Mouse (Mus musculus) stomach, embryonic 16.5 days (tissue): ENCODE results near the gene Ccdc142. TPM values are rescaled to one million over a fixed set of nuclear protein-coding genes. Genes with fewer than 3 reads are reported as not detected.

Experiments used
- ATAC-seq: fragments of 200-750 bp; cut with Nextera tagmentation; 2 replicates; pipeline ENCODE4 v1.8.0; 2017; ENCODE audit warnings: moderate number of reproducible peaks, moderate TSS enrichment; ENCODE audit not compliant: insufficient read depth, low FRiP score
- H3K27ac ChIP-seq: fragments of 300-500 bp; sonication (generic); 2 replicates; pipeline ENCODE4 v1.5.1; 2014; ENCODE audit warnings: low read length
- H3K27me3 ChIP-seq: fragments of 300-500 bp; sonication (generic); 2 replicates; pipeline ENCODE4 v1.6.1; 2014; ENCODE audit warnings: low read length, control low read depth, mixed read lengths; ENCODE audit not compliant: control insufficient read depth, insufficient read depth
- H3K36me3 ChIP-seq: fragments of 300-500 bp; sonication (generic); 2 replicates; pipeline ENCODE4 v1.6.1; 2014; ENCODE audit warnings: low read length; ENCODE audit not compliant: control insufficient read depth, insufficient read depth
- H3K4me1 ChIP-seq: fragments of 300-500 bp; sonication (generic); 2 replicates; pipeline ENCODE4 v1.6.1; 2014; ENCODE audit warnings: low read length, control low read depth, mixed read lengths; ENCODE audit not compliant: control insufficient read depth, insufficient read depth
- H3K4me2 ChIP-seq: fragments of 300-500 bp; sonication (generic); 2 replicates; pipeline ENCODE4 v1.6.1; 2014; ENCODE audit warnings: low read depth, low read length, mixed read lengths
- H3K4me3 ChIP-seq: fragments of 300-500 bp; sonication (generic); replicated peaks from 2 replicates; pipeline ENCODE4 v1.5.1; 2014; ENCODE audit warnings: mild to moderate bottlenecking, low read length
- H3K9ac ChIP-seq: fragments of 300-500 bp; sonication (generic); 2 replicates; pipeline ENCODE4 v1.6.1; 2014; ENCODE audit warnings: low read length
- H3K9me3 ChIP-seq: fragments of 300-500 bp; sonication (generic); replicated peaks from 2 replicates; pipeline ENCODE4 v1.6.1; 2016; ENCODE audit warnings: low read length, control low read depth; ENCODE audit not compliant: control insufficient read depth
- WGBS: fragments of 180-500 bp; shearing (Covaris S2); extraction: QIAGEN DNeasy Blood & Tissue Kit; methylation state at CpG from one replicate; pipeline ENCODE4 v1.1.7; 2014; 5-methylcytosine and 5-hydroxymethylcytosine counted together
- polyA plus RNA-seq: library from polyadenylated mRNA; unstranded; fragments of >200 nt; fragmentation: Nextera tagmentation; extraction: Ambion mirVana; gene quantifications from 2 replicates; pipeline ENCODE4 v1.2.1, GENCODE M21; 2015

Ccdc142 gene
- polyA plus RNA-seq, 1 experiment from 2014 or later: 1.5 TPM

- Histone ChIP-seq H3K27ac (peak within 1 kb of the TSS; percentile 98), H3K9me3 (no peaks in the 10 kb centered on the region), H3K4me3 (peak within 1 kb of the TSS; percentile 77), H3K27me3 (no peaks in the 10 kb centered on the region), H3K4me1 (peaks cover 42% of the 10 kb centered on the region), H3K36me3 (peaks cover 12% of the 10 kb centered on the region), H3K9ac (peak within 1 kb of the TSS; percentile 88), H3K4me2 (peak within 1 kb of the TSS; percentile 96)
- peak; percentile 95 for ATAC-seq
- WGBS: 1% methylated on average over 38 of the region's 38 CpGs
Observed at GRCm38 (mm10) chr6:83120930-83121862, 19.8 kb downstream of the Ccdc142 start, which contains the start of gene Wbp1. Gene Wbp1 (minus strand): TSS chr6:83121559.

- no peaks in the 10 kb centered on the region for H3K9me3 ChIP-seq
- peak overlapping the region; percentile 98 for H3K27ac ChIP-seq
- peak overlapping the region; percentile 96 for H3K4me2 ChIP-seq
- 1% methylated on average over 51 of the region's 52 CpGs for WGBS
- H3K36me3 ChIP-seq: peaks cover 12% of the 10 kb centered on the region
- no peaks in the 10 kb centered on the region for H3K27me3 ChIP-seq
- peaks cover 35% of the 10 kb centered on the region for H3K4me1 ChIP-seq
- peak overlapping the region; percentile 77 for H3K4me3 ChIP-seq
- ATAC-seq: peak; percentile 45; the same call in 1 of the 2 replicates
- peak overlapping the region; percentile 88 for H3K9ac ChIP-seq
Observed at GRCm38 (mm10) chr6:83121863-83122710, 20.7 kb downstream of the Ccdc142 start.

DNA sequence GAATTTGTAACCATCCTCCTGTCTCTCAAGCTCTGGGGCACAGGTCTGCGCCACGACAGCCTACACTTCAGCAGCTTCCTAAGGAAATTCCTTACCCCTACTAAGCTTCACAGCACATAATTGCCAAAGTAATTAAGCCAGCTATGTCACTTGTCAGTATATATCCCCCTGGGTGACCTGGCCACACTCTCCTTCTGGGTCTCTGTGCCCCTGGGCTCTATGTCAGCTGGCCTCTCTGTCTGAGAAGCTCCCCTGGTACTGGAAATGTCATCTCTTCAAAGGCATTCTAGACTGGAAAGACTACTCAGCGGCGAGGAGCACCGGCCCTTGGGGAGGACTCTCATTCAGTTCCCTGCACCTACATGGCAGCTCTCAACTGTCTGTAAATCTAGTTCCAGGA is 21.6 kb downstream of the Ccdc142 start:
- Histone ChIP-seq H3K4me3 (0 out of 2 replicates have a peak overlapping the region, but pooled peaks have one; percentile 3), H3K4me2 (no peak overlapping the region), H3K9ac (peak overlapping the region; percentile 35; the same call in 1 of the 2 replicates), H3K36me3 (peaks cover 9% of the 10 kb centered on the region), H3K27ac (no peak overlapping the region), H3K27me3 (no peaks in the 10 kb centered on the region), H3K4me1 (peaks cover 35% of the 10 kb centered on the region), H3K9me3 (no peaks in the 10 kb centered on the region)
- WGBS: 81% methylated on average over 5 of the region's 5 CpGs
- ATAC-seq: no peak

DNA sequence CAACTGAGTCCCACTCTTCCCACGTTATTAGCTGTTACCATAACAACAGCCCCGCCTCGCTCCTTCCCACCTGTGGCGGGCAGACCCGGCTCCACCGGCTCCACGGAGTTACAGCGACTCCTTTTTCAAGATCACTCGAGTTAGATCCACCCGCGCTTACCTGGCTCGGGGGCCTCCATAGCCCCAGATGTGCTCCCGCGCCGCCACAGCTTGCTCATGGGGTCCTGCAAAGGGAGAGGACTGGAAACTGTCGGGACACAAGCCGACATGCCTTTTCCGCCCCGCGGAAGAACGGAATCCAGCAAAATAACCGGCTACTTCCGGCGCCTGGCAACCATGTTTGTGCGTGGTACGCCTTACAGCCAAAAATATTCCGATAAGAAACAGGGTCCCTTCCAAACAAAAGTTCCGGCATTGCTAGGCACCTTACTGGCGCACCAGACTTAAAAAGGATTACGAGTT is 23.5 kb downstream of the Ccdc142 start:
- H3K9me3 ChIP-seq: no peaks in the 10 kb centered on the region
- peaks cover 29% of the 10 kb centered on the region for H3K4me1 ChIP-seq
- ATAC-seq: 0 out of 2 replicates have a peak, but pooled peaks have one; percentile 7
- peak overlapping the region; percentile 62; the same call in 1 of the 2 replicates for H3K27ac ChIP-seq
- H3K4me2 ChIP-seq: peak overlapping the region; percentile 85
- peak overlapping the region; percentile 87 for H3K9ac ChIP-seq
- H3K4me3 ChIP-seq: peak overlapping the region; percentile 80
- no peaks in the 10 kb centered on the region for H3K27me3 ChIP-seq
- no peaks in the 10 kb centered on the region for H3K36me3 ChIP-seq
- 0% methylated on average over 30 of the region's 30 CpGs for WGBS

GRCm38 (mm10) chr6:83125331-83125730 is 23.9 kb downstream of the Ccdc142 start, which contains the start of gene Ino80b:
Gene Ino80b (minus strand): TSS chr6:83125431.
- no peaks in the 10 kb centered on the region for H3K27me3 ChIP-seq
- H3K27ac ChIP-seq: peak within 1 kb of the TSS; percentile 62; the same call in 1 of the 2 replicates
- no peak for ATAC-seq
- H3K4me2 ChIP-seq: peak within 1 kb of the TSS; percentile 85
- peak within 1 kb of the TSS; percentile 80 for H3K4me3 ChIP-seq
- no peaks in the 10 kb centered on the region for H3K36me3 ChIP-seq
- H3K9me3 ChIP-seq: no peaks in the 10 kb centered on the region
- WGBS: 20% methylated on average over 5 of the region's 5 CpGs
- H3K4me1 ChIP-seq: peaks cover 25% of the 10 kb centered on the region
- peak within 1 kb of the TSS; percentile 87 for H3K9ac ChIP-seq

DNA sequence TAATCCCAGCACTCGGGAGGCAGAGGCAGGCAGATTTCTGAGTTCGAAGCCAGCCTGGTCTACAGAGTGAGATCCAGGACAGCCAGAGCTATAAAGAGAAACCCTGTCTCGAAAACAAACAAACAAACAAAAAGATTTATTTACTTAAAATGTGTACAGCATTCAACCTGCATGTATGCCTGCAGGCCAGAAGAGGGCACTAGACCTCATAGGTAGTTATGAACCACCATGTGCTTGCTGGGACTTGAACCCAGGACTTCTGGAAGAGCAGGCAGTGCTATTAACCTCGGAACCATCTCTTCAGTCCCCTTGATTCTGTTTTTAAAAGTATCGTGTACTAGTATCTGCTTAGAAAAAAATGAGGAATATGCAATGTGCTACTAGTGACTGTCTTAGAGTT is 26.0 kb downstream of the Ccdc142 start:
- peaks cover 30% of the 10 kb centered on the region for H3K4me1 ChIP-seq
- no peak for ATAC-seq
- H3K36me3 ChIP-seq: no peaks in the 10 kb centered on the region
- H3K4me3 ChIP-seq: no peak overlapping the region
- no peaks in the 10 kb centered on the region for H3K27me3 ChIP-seq
- H3K27ac ChIP-seq: no peak overlapping the region
- 94% methylated on average over 5 of the region's 5 CpGs for WGBS
- no peak overlapping the region for H3K9ac ChIP-seq
- no peaks in the 10 kb centered on the region for H3K9me3 ChIP-seq
- no peak overlapping the region for H3K4me2 ChIP-seq

DNA sequence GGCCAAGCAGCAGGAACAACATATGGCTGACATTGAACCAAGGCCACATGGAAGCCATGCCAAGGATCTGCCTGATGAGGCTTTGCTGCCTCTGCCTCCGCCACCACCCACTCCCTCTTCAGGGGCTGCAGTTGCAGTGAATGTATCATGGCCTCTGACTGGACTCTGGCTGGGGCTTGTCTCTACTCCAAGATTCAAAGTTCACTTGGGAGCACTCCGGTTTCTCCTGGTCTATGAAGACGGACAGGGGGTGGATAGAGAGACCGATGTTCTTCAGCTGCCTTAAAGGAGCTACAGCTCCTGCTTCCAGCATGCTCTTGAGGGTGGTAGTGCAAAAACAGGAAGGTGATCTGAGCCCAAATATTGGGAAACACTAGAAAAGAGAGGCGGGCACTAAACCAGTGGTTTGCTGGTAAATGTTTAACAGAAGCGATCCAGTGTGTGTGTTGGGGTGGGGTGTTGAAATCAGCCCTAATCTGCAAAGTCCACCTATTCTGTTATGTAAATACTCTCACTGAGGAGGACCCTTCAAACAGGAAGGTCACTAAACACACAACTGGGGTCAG is 30.2 kb downstream of the Ccdc142 start:
- peak; percentile 59; the same call in 1 of the 2 replicates for ATAC-seq
- Histone ChIP-seq H3K36me3 (no peaks in the 10 kb centered on the region), H3K4me1 (peaks cover 20% of the 10 kb centered on the region), H3K27ac (peak overlapping the region; percentile 82), H3K9me3 (no peaks in the 10 kb centered on the region), H3K27me3 (no peaks in the 10 kb centered on the region), H3K9ac (peak overlapping the region; percentile 34; the same call in 1 of the 2 replicates), H3K4me2 (peak overlapping the region; percentile 25), H3K4me3 (no peak overlapping the region)
- 38% methylated on average over 6 of the region's 6 CpGs for WGBS

- H3K4me3 ChIP-seq: no peak overlapping the region
- ATAC-seq: no peak
- peak overlapping the region; percentile 6; the same call in 1 of the 2 replicates for H3K4me2 ChIP-seq
- H3K9me3 ChIP-seq: no peaks in the 10 kb centered on the region
- H3K27ac ChIP-seq: peak overlapping the region; percentile 82
- no peak overlapping the region for H3K9ac ChIP-seq
- H3K27me3 ChIP-seq: no peaks in the 10 kb centered on the region
- WGBS: 68% methylated on average over 9 of the region's 9 CpGs
- H3K4me1 ChIP-seq: peaks cover 20% of the 10 kb centered on the region
- H3K36me3 ChIP-seq: no peaks in the 10 kb centered on the region
Observed at GRCm38 (mm10) chr6:83132176-83132919, 30.9 kb downstream of the Ccdc142 start.
